In genomic region chr10:18742086-18742485, GRCm38 (mm10) we compare ENCODE assay signal across 11 mouse cellular contexts. TPM values are rescaled to one million over a fixed set of nuclear protein-coding genes. Genes with fewer than 3 reads are reported as not detected.
DNase-seq lines count a peak whose midpoint lies in the region; ATAC-seq and TF ChIP-seq lines count a peak whose summit lies in the region.
"Had no signal": no experiment of that assay in that cellular context is flagged by ENCODE, and none has a peak within 500 bp of the region (broad histone marks: within the 10 kb centered on the region; RNA-seq: fewer than 3 reads in every experiment).

No protein-coding gene starts in this region.

- no peaks in the 10 kb centered on the region for H3K36me3 ChIP-seq in forebrain, embryonic 13.5 days (ENCODE audit: poor library complexity, severe bottlenecking)
- no peaks in the 10 kb centered on the region for H3K36me3 ChIP-seq in forebrain, embryonic 11.5 days (ENCODE audit: control insufficient read depth, insufficient read depth, low read length)
- H3K36me3 ChIP-seq in lung, postnatal 0 days (ENCODE audit: insufficient read depth, low read length): no peaks in the 10 kb centered on the region
- no peaks in the 10 kb centered on the region for H3K36me3 ChIP-seq in midbrain, embryonic 11.5 days (ENCODE audit: control insufficient read depth, insufficient read depth, low read length)
- H3K36me3 ChIP-seq in stomach, postnatal 0 days (ENCODE audit: control insufficient read depth, insufficient read depth, low read length): no peaks in the 10 kb centered on the region
- no peaks in the 10 kb centered on the region for H3K36me3 ChIP-seq in liver, postnatal 0 days (replicated peaks; ENCODE audit: insufficient read depth, low read length)

- peak overlapping the region; percentile 70 for H3K4me3 ChIP-seq in forebrain, embryonic 13.5 days
- no peak overlapping the region for H3K4me3 ChIP-seq in forebrain, embryonic 11.5 days (ENCODE audit: low read depth, low read length)
- peak overlapping the region; percentile 43; the same call in 1 of the 2 replicates for H3K4me3 ChIP-seq in lung, postnatal 0 days (ENCODE audit: low read depth, low read length)
- H3K4me3 ChIP-seq in midbrain, embryonic 11.5 days (ENCODE audit: low read depth, low read length): no peak overlapping the region
- H3K4me3 ChIP-seq in stomach, postnatal 0 days (ENCODE audit: low read depth, low read length): peak overlapping the region; percentile 51; the same call in 1 of the 2 replicates
- no peak overlapping the region for H3K4me3 ChIP-seq in liver, postnatal 0 days (ENCODE audit: low read depth, low read length)

- no peak for TF ChIP-seq CTCF in lung, postnatal 0 days (IDR thresholded peaks at IDR 0.05)
- TF ChIP-seq CTCF in stomach, postnatal 0 days (IDR thresholded peaks at IDR 0.05; ENCODE audit: low read depth): no peak
- no peak for TF ChIP-seq CTCF in liver, postnatal 0 days (IDR thresholded peaks at IDR 0.05; ENCODE audit: low read depth)

- 0 out of 2 replicates have a peak overlapping the region, but pooled peaks have one; percentile 20 for H3K27ac ChIP-seq in forebrain, embryonic 13.5 days
- H3K27ac ChIP-seq in forebrain, embryonic 11.5 days (ENCODE audit: low read depth, low read length): no peak overlapping the region
- no peak overlapping the region for H3K27ac ChIP-seq in lung, postnatal 0 days (ENCODE audit: low read length)
- no peak overlapping the region for H3K27ac ChIP-seq in midbrain, embryonic 11.5 days (ENCODE audit: low read depth, low read length)
- H3K27ac ChIP-seq in stomach, postnatal 0 days (replicated peaks): no peak overlapping the region
- H3K27ac ChIP-seq in liver, postnatal 0 days (ENCODE audit: low read depth): no peak overlapping the region

- no peaks in the 10 kb centered on the region for H3K27me3 ChIP-seq in forebrain, embryonic 13.5 days
- no peaks in the 10 kb centered on the region for H3K27me3 ChIP-seq in forebrain, embryonic 11.5 days (ENCODE audit: control insufficient read depth, insufficient read depth, low read length)
- H3K27me3 ChIP-seq in lung, postnatal 0 days (replicated peaks; ENCODE audit: insufficient read depth, low read length): no peaks in the 10 kb centered on the region
- H3K27me3 ChIP-seq in midbrain, embryonic 11.5 days (ENCODE audit: control insufficient read depth, insufficient read depth, low read length): no peaks in the 10 kb centered on the region
- no peaks in the 10 kb centered on the region for H3K27me3 ChIP-seq in stomach, postnatal 0 days (ENCODE audit: control insufficient read depth, insufficient read depth, low read length)
- 0 out of 2 replicates have a peak, but pooled peaks cover 7% of the 10 kb centered on the region for H3K27me3 ChIP-seq in liver, postnatal 0 days (ENCODE audit: insufficient read depth, low read length)

- H3K9me3 ChIP-seq in forebrain, embryonic 13.5 days (replicated peaks): no peaks in the 10 kb centered on the region
- no peaks in the 10 kb centered on the region for H3K9me3 ChIP-seq in forebrain, embryonic 11.5 days (ENCODE audit: control insufficient read depth, low read length)
- no peaks in the 10 kb centered on the region for H3K9me3 ChIP-seq in lung, postnatal 0 days (ENCODE audit: low read length)
- H3K9me3 ChIP-seq in midbrain, embryonic 11.5 days (ENCODE audit: control insufficient read depth, low read length): no peaks in the 10 kb centered on the region
- no peaks in the 10 kb centered on the region for H3K9me3 ChIP-seq in stomach, postnatal 0 days (ENCODE audit: control insufficient read depth, low read length)
- H3K9me3 ChIP-seq in liver, postnatal 0 days (ENCODE audit: low read length): no peaks in the 10 kb centered on the region

- H3K4me2 ChIP-seq in forebrain, embryonic 13.5 days: peak overlapping the region; percentile 87
- H3K4me2 ChIP-seq in forebrain, embryonic 11.5 days (ENCODE audit: low read depth, low read length, severe bottlenecking): no peak overlapping the region
- peak overlapping the region; percentile 67 for H3K4me2 ChIP-seq in lung, postnatal 0 days (replicated peaks; ENCODE audit: low read depth, low read length)
- H3K4me2 ChIP-seq in midbrain, embryonic 11.5 days: peak overlapping the region; percentile 59; the same call in 1 of the 2 replicates
- peak overlapping the region; percentile 79; the same call in 1 of the 2 replicates for H3K4me2 ChIP-seq in stomach, postnatal 0 days (replicated peaks; ENCODE audit: low read depth)
- no peak overlapping the region for H3K4me2 ChIP-seq in liver, postnatal 0 days (ENCODE audit: low read depth, low read length)

- ATAC-seq in forebrain, embryonic 13.5 days: no peak
- ATAC-seq in forebrain, embryonic 11.5 days (replicated peaks; ENCODE audit: low FRiP score): no peak
- ATAC-seq in lung, postnatal 0 days: no peak
- ATAC-seq in midbrain, embryonic 11.5 days (ENCODE audit: low FRiP score): no peak
- ATAC-seq in stomach, postnatal 0 days (ENCODE audit: low FRiP score, low TSS enrichment): no peak
- ATAC-seq in liver, postnatal 0 days: no peak
- ATAC-seq: CD4-positive, CD25-positive, alpha-beta regulatory T cell, adult 4 months had no signal

- H3K4me1 ChIP-seq in forebrain, embryonic 13.5 days: peaks cover 22% of the 10 kb centered on the region
- no peaks in the 10 kb centered on the region for H3K4me1 ChIP-seq in forebrain, embryonic 11.5 days (replicated peaks; ENCODE audit: control insufficient read depth, insufficient read depth, low read length)
- no peaks in the 10 kb centered on the region for H3K4me1 ChIP-seq in lung, postnatal 0 days (ENCODE audit: insufficient read depth, low read depth, low read length)
- no peaks in the 10 kb centered on the region for H3K4me1 ChIP-seq in midbrain, embryonic 11.5 days (ENCODE audit: control insufficient read depth, insufficient read depth, low read length)
- no peaks in the 10 kb centered on the region for H3K4me1 ChIP-seq in stomach, postnatal 0 days (replicated peaks; ENCODE audit: control insufficient read depth, insufficient read depth)
- 0 out of 2 replicates have a peak, but pooled peaks cover 3% of the 10 kb centered on the region for H3K4me1 ChIP-seq in liver, postnatal 0 days (ENCODE audit: insufficient read depth)

- TF ChIP-seq EP300 in lung, postnatal 0 days (IDR thresholded peaks at IDR 0.05): no peak
- no peak for TF ChIP-seq EP300 in stomach, postnatal 0 days (optimal IDR thresholded peaks at IDR 0.05)
- no peak for TF ChIP-seq EP300 in liver, postnatal 0 days (IDR thresholded peaks at IDR 0.05; ENCODE audit: low read depth)

- DNase-seq in forebrain, embryonic 11.5 days (ENCODE audit: low spot score): no peak
- no peak for DNase-seq in lung, postnatal 0 days (ENCODE audit: low spot score)
- no peak for DNase-seq in lung, postnatal 10 days
- no peak for DNase-seq in midbrain, embryonic 11.5 days (ENCODE audit: low spot score, missing footprints)
- DNase-seq in stomach, postnatal 0 days (ENCODE audit: low spot score): no peak
- no peak for DNase-seq in heart, adult 8-10 months (ENCODE audit: low spot score)
- DNase-seq in liver, postnatal 0 days: no peak
- DNase-seq: thymus, postnatal 14 days had no signal

- WGBS in forebrain, embryonic 13.5 days: 61% methylated on average over 6 of the region's 6 CpGs
- WGBS in forebrain, embryonic 11.5 days: 77% methylated on average over 6 of the region's 6 CpGs
- 73% methylated on average over 6 of the region's 6 CpGs for WGBS in lung, postnatal 0 days
- 79% methylated on average over 6 of the region's 6 CpGs for WGBS in midbrain, embryonic 11.5 days
- WGBS in stomach, postnatal 0 days: 65% methylated on average over 6 of the region's 6 CpGs
- 78% methylated on average over 6 of the region's 6 CpGs for WGBS in liver, postnatal 0 days (ENCODE audit: insufficient replicate concordance)

- no peak overlapping the region for H3K9ac ChIP-seq in forebrain, embryonic 13.5 days
- no peak overlapping the region for H3K9ac ChIP-seq in forebrain, embryonic 11.5 days (ENCODE audit: low read length)
- no peak overlapping the region for H3K9ac ChIP-seq in lung, postnatal 0 days (replicated peaks; ENCODE audit: low read depth)
- H3K9ac ChIP-seq in midbrain, embryonic 11.5 days (ENCODE audit: low read length): no peak overlapping the region
- no peak overlapping the region for H3K9ac ChIP-seq in stomach, postnatal 0 days (ENCODE audit: low read length)
- no peak overlapping the region for H3K9ac ChIP-seq in liver, postnatal 0 days (replicated peaks)

RNA-seq across cellular contexts. Expression of gene Arfgef3, which starts 1.7 kb away (rescaled TPM):
- polyA plus RNA-seq in forebrain, embryonic 13.5 days (2015; fragmentation: Nextera tagmentation; extraction: Ambion mirVana): 1.8 and 2.4 TPM in 2 replicates
- 1.3 and 1.4 TPM in 2 replicates for polyA plus RNA-seq in forebrain, embryonic 11.5 days (2014; fragmentation: Nextera tagmentation; extraction: Ambion mirVana)
- 3.5 and 3.6 TPM in 2 replicates for polyA plus RNA-seq in lung, postnatal 0 days (2015; fragmentation: Nextera tagmentation; extraction: Ambion mirVana)
- polyA plus RNA-seq in midbrain, embryonic 11.5 days (2014; fragmentation: Nextera tagmentation; extraction: Ambion mirVana): 1.3 TPM in 2 replicates
- polyA plus RNA-seq in stomach, postnatal 0 days (2015; fragmentation: Nextera tagmentation; extraction: Ambion mirVana): 1.6 and 1.8 TPM in 2 replicates
- under 1 TPM; 0.16 to 0.31 (median 0.22) TPM for total RNA-seq in heart, adult 8-10 months (2022)
- 0.01 TPM in 2 replicates for polyA plus RNA-seq in liver, postnatal 0 days (2015; fragmentation: Nextera tagmentation; extraction: Ambion mirVana)
- polyA plus RNA-seq: liver, adult 2 months had no signal

RNA-seq across cellular contexts. Expression of gene Gm4922, which starts 44.5 kb away (rescaled TPM):
- polyA plus RNA-seq in forebrain, embryonic 13.5 days (2015; fragmentation: Nextera tagmentation; extraction: Ambion mirVana): 0.15 TPM in 1 of 2 replicates, not detected in the other
- 0.17 and 0.28 TPM in 2 replicates for polyA plus RNA-seq in forebrain, embryonic 11.5 days (2014; fragmentation: Nextera tagmentation; extraction: Ambion mirVana)
- polyA plus RNA-seq in lung, postnatal 0 days (2015; fragmentation: Nextera tagmentation; extraction: Ambion mirVana): 0.05 and 0.08 TPM in 2 replicates
- 0.08 TPM in 1 of 2 replicates, not detected in the other for polyA plus RNA-seq in midbrain, embryonic 11.5 days (2014; fragmentation: Nextera tagmentation; extraction: Ambion mirVana)
- polyA plus RNA-seq in stomach, postnatal 0 days (2015; fragmentation: Nextera tagmentation; extraction: Ambion mirVana): 0.05 and 0.08 TPM in 2 replicates
- not detected for total RNA-seq in heart, adult 8-10 months (2022)
- not detected in 2 replicates for polyA plus RNA-seq in liver, postnatal 0 days (2015; fragmentation: Nextera tagmentation; extraction: Ambion mirVana)
- total RNA-seq: liver, adult 2 months had no signal
- polyA plus RNA-seq: CD4-positive, CD25-positive, alpha-beta regulatory T cell, adult 4 months; liver, adult 2 months had no signal

Comparison
In these comparisons a context has a peak if more than half of its experiments do, and no peak if none do; other contexts are left out.
1. H3K4me2 ChIP-seq: peak in forebrain, embryonic 13.5 days (single experiment), lung, postnatal 0 days (single experiment), midbrain, embryonic 11.5 days (single experiment) and stomach, postnatal 0 days (single experiment); none in forebrain, embryonic 11.5 days (single experiment) and liver, postnatal 0 days (single experiment).
2. H3K4me3 ChIP-seq: peak in forebrain, embryonic 13.5 days (single experiment), lung, postnatal 0 days (single experiment) and stomach, postnatal 0 days (single experiment); none in forebrain, embryonic 11.5 days (single experiment), midbrain, embryonic 11.5 days (single experiment) and liver, postnatal 0 days (single experiment).